Mouse (Mus musculus): ENCODE results near the gene Lpp. TPM values are rescaled to one million over a fixed set of nuclear protein-coding genes. Genes with fewer than 3 reads are reported as not detected.

Gene Lpp
- total and polyA plus RNA-seq, 2 experiments from 2014 or later, result 7.9 to 15.9 TPM

GRCm38 (mm10) chr16:24469313-24469712, 76.0 kb downstream of the Lpp start:
- 90% methylated on average over 3 of the region's 3 CpGs for WGBS
- Histone ChIP-seq H3K27me3 (ENCODE audit: insufficient read depth, low read length) (no peaks in the 10 kb centered on the region), H3K4me2 (ENCODE audit: low read depth, low read length, poor library complexity, severe bottlenecking) (no peak overlapping the region), H3K9ac (replicated peaks; ENCODE audit: low read length, poor library complexity, severe bottlenecking) (no peak overlapping the region), H3K27ac (ENCODE audit: low read depth, low read length) (no peak overlapping the region), H3K4me1 (ENCODE audit: insufficient read depth, low read length) (no peaks in the 10 kb centered on the region), H3K9me3 (ENCODE audit: low read length) (no peaks in the 10 kb centered on the region), H3K4me3 (ENCODE audit: low read depth, low read length) (no peak overlapping the region), H3K36me3 (ENCODE audit: insufficient read depth, low read length) (no peaks in the 10 kb centered on the region)
- no peak for DNase-seq (ENCODE audit: low spot score)
- no peak for ATAC-seq (ENCODE audit: low FRiP score)
- TF ChIP-seq CTCF (IDR thresholded peaks at IDR 0.05), result no peak

- Histone ChIP-seq H3K9ac (replicated peaks; ENCODE audit: low read length, poor library complexity, severe bottlenecking) (no peak overlapping the region), H3K4me3 (ENCODE audit: low read depth, low read length) (no peak overlapping the region), H3K9me3 (ENCODE audit: low read length) (no peaks in the 10 kb centered on the region), H3K36me3 (ENCODE audit: insufficient read depth, low read length) (no peaks in the 10 kb centered on the region), H3K27me3 (ENCODE audit: insufficient read depth, low read length) (no peaks in the 10 kb centered on the region), H3K4me1 (ENCODE audit: insufficient read depth, low read length) (no peaks in the 10 kb centered on the region), H3K4me2 (ENCODE audit: low read depth, low read length, poor library complexity, severe bottlenecking) (no peak overlapping the region), H3K27ac (ENCODE audit: low read depth, low read length) (no peak overlapping the region)
- TF ChIP-seq CTCF (IDR thresholded peaks at IDR 0.05), result no peak
- DNase-seq (ENCODE audit: low spot score) (no peak), ATAC-seq (ENCODE audit: low FRiP score) (no peak)
- WGBS, result 94% methylated on average over 1 of the region's 1 CpGs
Observed at GRCm38 (mm10) chr16:24470601-24471000, 77.3 kb downstream of the Lpp start.

GRCm38 (mm10) chr16:24471029-24471428, 77.7 kb downstream of the Lpp start:
- Histone ChIP-seq H3K27me3 (ENCODE audit: insufficient read depth, low read length) (no peaks in the 10 kb centered on the region), H3K9ac (replicated peaks; ENCODE audit: low read length, poor library complexity, severe bottlenecking) (no peak overlapping the region), H3K27ac (ENCODE audit: low read depth, low read length) (no peak overlapping the region), H3K4me3 (ENCODE audit: low read depth, low read length) (no peak overlapping the region), H3K36me3 (ENCODE audit: insufficient read depth, low read length) (no peaks in the 10 kb centered on the region), H3K4me2 (ENCODE audit: low read depth, low read length, poor library complexity, severe bottlenecking) (no peak overlapping the region), H3K9me3 (ENCODE audit: low read length) (no peaks in the 10 kb centered on the region), H3K4me1 (ENCODE audit: insufficient read depth, low read length) (no peaks in the 10 kb centered on the region)
- no peak for ATAC-seq (ENCODE audit: low FRiP score)
- WGBS, result 86% methylated on average over 4 of the region's 4 CpGs
- no peak for TF ChIP-seq CTCF (IDR thresholded peaks at IDR 0.05)
- DNase-seq (ENCODE audit: low spot score), result no peak

GRCm38 (mm10) chr16:24471801-24472200, 78.5 kb downstream of the Lpp start:
- Histone ChIP-seq H3K27me3 (ENCODE audit: insufficient read depth, low read length) (no peaks in the 10 kb centered on the region), H3K4me1 (ENCODE audit: insufficient read depth, low read length) (no peaks in the 10 kb centered on the region), H3K27ac (ENCODE audit: low read depth, low read length) (no peak overlapping the region), H3K9me3 (ENCODE audit: low read length) (no peaks in the 10 kb centered on the region), H3K36me3 (ENCODE audit: insufficient read depth, low read length) (no peaks in the 10 kb centered on the region), H3K9ac (replicated peaks; ENCODE audit: low read length, poor library complexity, severe bottlenecking) (no peak overlapping the region), H3K4me3 (ENCODE audit: low read depth, low read length) (no peak overlapping the region), H3K4me2 (ENCODE audit: low read depth, low read length, poor library complexity, severe bottlenecking) (no peak overlapping the region)
- no peak for ATAC-seq (ENCODE audit: low FRiP score)
- WGBS, result 60% methylated on average over 1 of the region's 1 CpGs
- no peak for TF ChIP-seq CTCF (IDR thresholded peaks at IDR 0.05)
- DNase-seq (ENCODE audit: low spot score), result no peak

- H3K27ac ChIP-seq (ENCODE audit: low read depth, low read length), result no peak overlapping the region
- 86% methylated on average over 3 of the region's 3 CpGs for WGBS
- H3K4me1 ChIP-seq (ENCODE audit: insufficient read depth, low read length), result no peaks in the 10 kb centered on the region
- ATAC-seq (ENCODE audit: low FRiP score) (no peak), DNase-seq (ENCODE audit: low spot score) (no peak)
- no peaks in the 10 kb centered on the region for H3K9me3 ChIP-seq (ENCODE audit: low read length)
- no peaks in the 10 kb centered on the region for H3K36me3 ChIP-seq (ENCODE audit: insufficient read depth, low read length)
- no peak for TF ChIP-seq CTCF (IDR thresholded peaks at IDR 0.05)
- no peak overlapping the region for H3K4me3 ChIP-seq (ENCODE audit: low read depth, low read length)
- no peak overlapping the region for H3K9ac ChIP-seq (replicated peaks; ENCODE audit: low read length, poor library complexity, severe bottlenecking)
- H3K4me2 ChIP-seq (ENCODE audit: low read depth, low read length, poor library complexity, severe bottlenecking), result no peak overlapping the region
- no peaks in the 10 kb centered on the region for H3K27me3 ChIP-seq (ENCODE audit: insufficient read depth, low read length)
Observed at GRCm38 (mm10) chr16:24473966-24474365, 80.7 kb downstream of the Lpp start.

GRCm38 (mm10) chr16:24474781-24475180, 81.5 kb downstream of the Lpp start:
- TF ChIP-seq CTCF (IDR thresholded peaks at IDR 0.05), result no peak
- Histone ChIP-seq H3K9me3 (ENCODE audit: low read length) (no peaks in the 10 kb centered on the region), H3K36me3 (ENCODE audit: insufficient read depth, low read length) (no peaks in the 10 kb centered on the region), H3K27me3 (ENCODE audit: insufficient read depth, low read length) (no peaks in the 10 kb centered on the region), H3K4me1 (ENCODE audit: insufficient read depth, low read length) (no peaks in the 10 kb centered on the region), H3K4me3 (ENCODE audit: low read depth, low read length) (no peak overlapping the region), H3K27ac (ENCODE audit: low read depth, low read length) (no peak overlapping the region), H3K9ac (replicated peaks; ENCODE audit: low read length, poor library complexity, severe bottlenecking) (no peak overlapping the region), H3K4me2 (ENCODE audit: low read depth, low read length, poor library complexity, severe bottlenecking) (no peak overlapping the region)
- ATAC-seq (ENCODE audit: low FRiP score), result no peak
- no peak for DNase-seq (ENCODE audit: low spot score)
- 75% methylated on average over 6 of the region's 6 CpGs for WGBS
